Mouse (Mus musculus): ENCODE measurements around the gene Cited2. TPM values are rescaled to one million over a fixed set of nuclear protein-coding genes. Genes with fewer than 3 reads are reported as not detected.
A peak's percentile ranks its signal among the peaks of the same experiment; 100 is the strongest.

Cited2 gene
- polyA plus RNA-seq, 1 experiment from 2014 or later = 94.8 TPM

- TF ChIP-seq CTCF (IDR thresholded peaks at IDR 0.05; ENCODE audit: low read depth) = no peak
- Histone ChIP-seq H3K9me3 (replicated peaks; ENCODE audit: low read length) (no peaks in the 10 kb centered on the region), H3K4me3 (replicated peaks; ENCODE audit: low read depth, low read length) (no peak overlapping the region), H3K36me3 (ENCODE audit: insufficient read depth, low read length) (no peaks in the 10 kb centered on the region), H3K27ac (no peak overlapping the region), H3K27me3 (ENCODE audit: insufficient read depth, low read length) (no peaks in the 10 kb centered on the region), H3K4me2 (ENCODE audit: low read length) (no peak overlapping the region), H3K9ac (ENCODE audit: low read depth, low read length) (no peak overlapping the region), H3K4me1 (replicated peaks; ENCODE audit: insufficient read depth, low read length) (no peaks in the 10 kb centered on the region)
- WGBS = 79% methylated on average over 10 of the region's 10 CpGs
- DNase-seq (ENCODE audit: low spot score) (no peak), ATAC-seq (replicated peaks; ENCODE audit: low FRiP score, low read depth) (no peak)
Measured at GRCm38 (mm10) chr10:17772364-17772763, 49.3 kb downstream of the Cited2 start.

DNA sequence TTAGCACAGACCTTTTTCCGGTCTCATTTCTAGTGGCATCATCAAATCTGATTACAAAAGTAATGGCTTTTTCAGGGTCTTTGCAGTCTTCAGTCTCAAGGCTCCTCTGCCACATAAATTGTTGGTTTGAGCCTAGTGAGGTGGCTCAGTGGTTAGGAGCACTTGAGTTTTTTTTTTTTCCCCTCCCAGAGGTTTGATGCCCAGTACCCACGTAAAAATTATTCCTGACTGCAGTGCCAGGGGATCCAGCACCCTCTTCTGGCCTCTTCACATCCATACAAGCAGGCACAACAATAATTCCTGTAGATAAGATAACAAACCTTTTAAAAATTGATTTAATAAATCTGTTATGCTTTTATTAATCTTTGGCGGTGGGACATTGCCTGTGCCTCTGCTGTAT is 51.3 kb downstream of the Cited2 start:
- no peaks in the 10 kb centered on the region for H3K9me3 ChIP-seq (replicated peaks; ENCODE audit: low read length)
- no peak overlapping the region for H3K4me2 ChIP-seq (ENCODE audit: low read length)
- DNase-seq (ENCODE audit: low spot score) (no peak), ATAC-seq (replicated peaks; ENCODE audit: low FRiP score, low read depth) (no peak)
- no peaks in the 10 kb centered on the region for H3K27me3 ChIP-seq (ENCODE audit: insufficient read depth, low read length)
- no peak overlapping the region for H3K4me3 ChIP-seq (replicated peaks; ENCODE audit: low read depth, low read length)
- H3K9ac ChIP-seq (ENCODE audit: low read depth, low read length) = no peak overlapping the region
- H3K27ac ChIP-seq = no peak overlapping the region
- peak; percentile 12; the same call in 1 of the 2 replicates for TF ChIP-seq CTCF (IDR thresholded peaks at IDR 0.05; ENCODE audit: low read depth)
- no peaks in the 10 kb centered on the region for H3K4me1 ChIP-seq (replicated peaks; ENCODE audit: insufficient read depth, low read length)
- WGBS = 84% methylated on average over 3 of the region's 3 CpGs
- H3K36me3 ChIP-seq (ENCODE audit: insufficient read depth, low read length) = no peaks in the 10 kb centered on the region

GRCm38 (mm10) chr10:17775079-17775478 is 52.1 kb downstream of the Cited2 start:
- Histone ChIP-seq H3K9ac (ENCODE audit: low read depth, low read length) (no peak overlapping the region), H3K27ac (no peak overlapping the region), H3K27me3 (ENCODE audit: insufficient read depth, low read length) (no peaks in the 10 kb centered on the region), H3K9me3 (replicated peaks; ENCODE audit: low read length) (no peaks in the 10 kb centered on the region), H3K4me1 (replicated peaks; ENCODE audit: insufficient read depth, low read length) (no peaks in the 10 kb centered on the region), H3K36me3 (ENCODE audit: insufficient read depth, low read length) (no peaks in the 10 kb centered on the region), H3K4me2 (ENCODE audit: low read length) (no peak overlapping the region), H3K4me3 (replicated peaks; ENCODE audit: low read depth, low read length) (no peak overlapping the region)
- no peak for TF ChIP-seq CTCF (IDR thresholded peaks at IDR 0.05; ENCODE audit: low read depth)
- 62% methylated on average over 4 of the region's 4 CpGs for WGBS
- ATAC-seq (replicated peaks; ENCODE audit: low FRiP score, low read depth) = no peak
- DNase-seq (ENCODE audit: low spot score) = peak; percentile 24

Other genes with a start within 250 kb of the Cited2 start
- 0.38 TPM in 2 replicates for gene Txlnb, start 73.0 kb downstream of the Cited2 start, polyA plus RNA-seq (2015; fragmentation: Nextera tagmentation; extraction: Ambion mirVana)
- 4.2 and 5.0 TPM in 2 replicates for gene Heca, start 224.8 kb downstream of the Cited2 start, polyA plus RNA-seq (2015; fragmentation: Nextera tagmentation; extraction: Ambion mirVana)